Mouse (Mus musculus) lung, postnatal 0 days (tissue): Measurements from ENCODE around the gene Shcbp1l.

Experiments used
- CTCF ChIP-seq: IDR thresholded peaks from 2 replicates; pipeline ENCODE4 v1.5.1; 2016; ENCODE audit warnings: antibody characterized with exemption, mild to moderate bottlenecking
- EP300 ChIP-seq: IDR thresholded peaks from 2 replicates; pipeline ENCODE4 v1.6.1; 2016; ENCODE audit warnings: antibody characterized with exemption, mild to moderate bottlenecking, control low read depth

GRCm38 (mm10) chr1:153414962-153415361, 10.0 kb upstream of the Shcbp1l start:
- TF ChIP-seq CTCF, result no peak
- no peak for TF ChIP-seq EP300
